Mouse (Mus musculus) G1E (cell line): ENCODE data around the gene Gja4. TPM values are rescaled to one million over a fixed set of nuclear protein-coding genes. Genes with fewer than 3 reads are reported as not detected.

Experiments
- ATAC-seq: 2 replicates; pipeline ENCODE4 v1.8.0; 2016; ENCODE audit warnings: mild to moderate bottlenecking; ENCODE audit not compliant: insufficient number of reproducible peaks, poor library complexity, low FRiP score, severe bottlenecking; ENCODE audit errors: extremely low read depth
- DNase-seq: peaks from one replicate; pipeline ENCODE4 v3.0.0; 2012; ENCODE audit warnings: low spot score
- H3K27me3 ChIP-seq: 2 replicates; pipeline ENCODE4 v1.6.1; 2012; ENCODE audit warnings: mild to moderate bottlenecking, low read length, inconsistent platforms; ENCODE audit not compliant: insufficient read depth
- H3K36me3 ChIP-seq: replicated peaks from 2 replicates; pipeline ENCODE3; 2012; ENCODE audit warnings: mild to moderate bottlenecking, inconsistent platforms
- H3K4me1 ChIP-seq: 2 replicates; pipeline ENCODE4 v1.6.1; 2012; ENCODE audit warnings: low read depth, low read length, inconsistent platforms, mixed read lengths; ENCODE audit not compliant: insufficient read depth
- H3K4me3 ChIP-seq: 2 replicates; pipeline ENCODE4 v1.5.1; 2012; ENCODE audit warnings: low read depth, mild to moderate bottlenecking, inconsistent platforms, low read length, moderate library complexity, mixed read lengths
- H3K9me3 ChIP-seq: replicated peaks from 2 replicates; pipeline ENCODE4 v1.6.1; 2012; ENCODE audit warnings: inconsistent platforms
- CTCF ChIP-seq: IDR thresholded peaks from 2 replicates; pipeline ENCODE4 v1.5.1; 2012; ENCODE audit warnings: low read depth, low read length, inconsistent platforms, mixed read lengths
- GATA1 ChIP-seq: IDR thresholded peaks from 2 replicates; pipeline ENCODE4 v1.6.1; 2012; ENCODE audit warnings: borderline replicate concordance, low read length, inconsistent platforms, mixed read lengths
- GATA2 ChIP-seq: IDR thresholded peaks from 2 replicates; pipeline ENCODE4 v1.6.1; 2012; ENCODE audit warnings: low read depth, low read length, inconsistent platforms, borderline replicate concordance
- POLR2AphosphoS5 ChIP-seq: IDR thresholded peaks from 2 replicates; pipeline ENCODE4 v1.6.1; 2012; ENCODE audit warnings: low read depth, low read length, inconsistent platforms; ENCODE audit not compliant: insufficient replicate concordance
- TAL1 ChIP-seq: conservative IDR thresholded peaks from 2 replicates; pipeline ENCODE4 v1.6.1; 2012; ENCODE audit warnings: low read depth, low read length, inconsistent platforms, mixed read lengths
- polyA plus RNA-seq: library from polyadenylated mRNA; stranded (reverse); fragments of >175 nt; gene quantifications from 2 replicates; pipeline ENCODE4 v1.2.3, GENCODE M21; 2012
- total RNA-seq, 2 experiments: library from RNA; stranded (forward) in 1 of 2; stranded (reverse) in 1 of 2; fragments of 200-1000 nt in 1 of 2; fragments of >200 nt in 1 of 2; fragmentation: Nextera tagmentation in 1 of 2; gene quantifications; 2 replicates each; pipeline ENCODE4 v1.2.3; 2014 to 2017

Gja4 gene
- total and polyA plus RNA-seq, 3 experiments: 0.11 TPM; not detected in 2

DNA sequence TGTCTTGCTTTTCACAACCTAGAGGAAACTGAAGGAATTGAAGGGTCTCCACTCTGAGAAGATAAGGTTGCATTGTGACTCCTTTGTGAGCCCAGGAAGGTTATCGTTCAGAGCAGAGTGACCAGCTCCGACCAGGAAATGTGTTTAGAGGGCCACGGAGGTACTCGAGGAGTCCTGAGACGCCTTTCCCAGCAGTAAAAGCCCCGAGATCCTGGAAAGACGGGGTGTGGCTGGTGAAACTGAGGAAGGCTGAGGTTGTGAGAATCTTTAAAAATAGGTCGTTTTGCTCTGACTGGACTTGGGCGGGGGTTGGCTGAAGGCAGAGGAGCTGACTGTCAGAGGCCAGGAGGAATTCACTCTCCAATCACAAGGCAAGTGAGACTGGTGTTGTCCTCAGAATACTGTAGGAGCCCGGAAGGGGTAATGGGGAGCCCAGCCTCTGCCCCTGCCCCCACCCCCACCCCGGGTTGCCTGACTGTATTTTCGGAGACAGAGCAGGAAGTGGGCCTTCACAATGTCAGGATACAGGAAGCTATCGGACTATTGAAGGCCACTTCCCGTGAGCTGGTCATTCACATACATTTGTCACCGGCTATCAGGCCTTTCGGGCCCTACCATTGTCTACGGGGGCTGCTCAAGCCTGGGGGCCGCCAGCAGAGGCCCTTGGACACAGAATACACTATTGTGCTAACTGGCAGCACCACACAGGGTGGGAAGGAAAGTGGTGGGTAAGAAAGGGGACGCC lies 50.2 kb downstream of the Gja4 start:
- no peaks in the 10 kb centered on the region for H3K27me3 ChIP-seq
- DNase-seq: no peak
- no peak for ATAC-seq
- peaks cover 4% of the 10 kb centered on the region; the same call in 1 of the 2 replicates for H3K9me3 ChIP-seq
- H3K4me3 ChIP-seq: no peak overlapping the region
- TF ChIP-seq POLR2AphosphoS5 (no peak), TAL1 (no peak), CTCF (no peak), GATA2 (no peak), GATA1 (no peak)
- H3K36me3 ChIP-seq: no peaks in the 10 kb centered on the region
- no peaks in the 10 kb centered on the region for H3K4me1 ChIP-seq

DNA sequence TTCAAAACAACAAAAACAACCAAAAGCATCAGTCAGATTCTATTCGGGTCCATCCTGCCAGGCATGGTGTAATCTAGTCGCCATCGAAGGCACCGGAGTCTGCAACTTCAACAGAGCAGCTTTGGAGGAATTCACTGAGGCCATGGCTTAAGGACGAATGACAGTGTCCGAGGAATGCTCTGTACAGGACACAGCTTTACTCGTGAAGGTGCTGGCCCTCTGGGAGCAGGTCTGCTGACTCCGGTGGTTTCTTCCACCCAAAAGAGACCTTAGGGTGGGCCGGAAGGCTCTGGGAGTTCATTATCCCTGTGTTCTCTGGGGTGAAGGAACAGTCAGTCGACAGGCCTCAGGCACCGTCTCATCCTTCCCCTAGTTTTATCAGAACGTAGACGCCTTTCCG lies 52.2 kb downstream of the Gja4 start:
- no peaks in the 10 kb centered on the region for H3K4me1 ChIP-seq
- ATAC-seq (no peak), DNase-seq (no peak)
- H3K36me3 ChIP-seq: no peaks in the 10 kb centered on the region
- no peak overlapping the region for H3K4me3 ChIP-seq
- H3K9me3 ChIP-seq: 0 out of 2 replicates have a peak, but pooled peaks cover 4% of the 10 kb centered on the region
- TF ChIP-seq POLR2AphosphoS5 (no peak), CTCF (no peak), GATA1 (no peak), TAL1 (no peak), GATA2 (no peak)
- H3K27me3 ChIP-seq: no peaks in the 10 kb centered on the region

Other genes starting within 250 kb of the Gja4 start
- gene Zmym6, start 236.7 kb downstream of the Gja4 start, total RNA-seq (2014; fragmentation: Nextera tagmentation): 29.5 and 44.9 TPM in 2 replicates
- gene Zmym6, start 236.7 kb downstream of the Gja4 start, total RNA-seq (2017): 25.7 and 35.3 TPM in 2 replicates
- 0.50 and 1.0 TPM in 2 replicates for gene Zmym6, start 236.7 kb downstream of the Gja4 start, polyA plus RNA-seq
- gene Tmem35b, start 190.3 kb downstream of the Gja4 start, total RNA-seq (2014; fragmentation: Nextera tagmentation): 25.4 and 25.7 TPM in 2 replicates
- 9.6 and 12.4 TPM in 2 replicates for gene Tmem35b, start 190.3 kb downstream of the Gja4 start, total RNA-seq (2017)
- gene Tmem35b, start 190.3 kb downstream of the Gja4 start, polyA plus RNA-seq: 0.80 and 1.5 TPM in 2 replicates
- gene Dlgap3, start 144.8 kb downstream of the Gja4 start, total RNA-seq (2014; fragmentation: Nextera tagmentation): not detected in 2 replicates
- gene Dlgap3, start 144.8 kb downstream of the Gja4 start, total RNA-seq (2017): 0.05 and 0.06 TPM in 2 replicates
- not detected in 2 replicates for gene Dlgap3, start 144.8 kb downstream of the Gja4 start, polyA plus RNA-seq
- 20.4 and 30.8 TPM in 2 replicates for gene Smim12, start 70.3 kb downstream of the Gja4 start, total RNA-seq (2014; fragmentation: Nextera tagmentation)
- gene Smim12, start 70.3 kb downstream of the Gja4 start, total RNA-seq (2017): 47.1 and 47.8 TPM in 2 replicates
- 37.1 and 41.1 TPM in 2 replicates for gene Smim12, start 70.3 kb downstream of the Gja4 start, polyA plus RNA-seq
- gene Gjb3, start 16.8 kb upstream of the Gja4 start, total RNA-seq (2014; fragmentation: Nextera tagmentation): not detected in 2 replicates
- 0.06 TPM in 1 of 2 replicates, not detected in the other for gene Gjb3, start 16.8 kb upstream of the Gja4 start, total RNA-seq (2017)
- not detected in 2 replicates for gene Gjb3, start 16.8 kb upstream of the Gja4 start, polyA plus RNA-seq
- gene Gjb4, start 40.0 kb upstream of the Gja4 start, total RNA-seq (2014; fragmentation: Nextera tagmentation): not detected in 2 replicates
- gene Gjb4, start 40.0 kb upstream of the Gja4 start, total RNA-seq (2017): 0.06 and 0.11 TPM in 2 replicates
- gene Gjb4, start 40.0 kb upstream of the Gja4 start, polyA plus RNA-seq: not detected in 2 replicates
- gene Gjb5, start 44.1 kb upstream of the Gja4 start, total RNA-seq (2014; fragmentation: Nextera tagmentation): not detected in 2 replicates
- gene Gjb5, start 44.1 kb upstream of the Gja4 start, total RNA-seq (2017): 0.27 TPM in 1 of 2 replicates, not detected in the other
- not detected in 2 replicates for gene Gjb5, start 44.1 kb upstream of the Gja4 start, polyA plus RNA-seq